30 mouse cellular contexts compared by ENCODE assay signal in the genomic region with DNA sequence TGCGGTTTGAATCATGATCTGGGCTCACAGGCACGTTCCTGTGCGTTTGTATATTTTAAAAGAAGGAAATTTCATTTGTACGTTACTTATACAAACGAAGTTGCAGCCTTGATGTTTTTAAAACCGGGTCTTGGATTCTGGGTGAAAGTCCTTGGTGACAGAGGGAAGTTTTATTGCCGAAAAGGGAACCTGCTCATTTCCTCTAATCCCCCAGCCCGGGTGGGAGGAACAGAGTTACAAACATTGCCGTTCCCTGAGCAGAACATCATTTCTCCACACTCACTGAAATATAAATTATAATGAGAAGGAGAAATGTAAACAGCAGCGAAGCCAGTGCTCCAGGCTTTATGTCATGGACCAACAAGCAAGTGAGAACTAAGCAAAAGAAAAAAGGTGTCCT. TPM values are rescaled to one million over a fixed set of nuclear protein-coding genes. Genes with fewer than 3 reads are reported as not detected.
DNase-seq lines count a peak whose midpoint lies in the region; ATAC-seq and TF ChIP-seq lines count a peak whose summit lies in the region.
"Had no signal": no experiment of that assay in that cellular context is flagged by ENCODE, and none has a peak within 500 bp of the region (broad histone marks: within the 10 kb centered on the region; RNA-seq: fewer than 3 reads in every experiment).

No protein-coding gene starts in this region.

- no peak for DNase-seq in kidney, postnatal 0 days (ENCODE audit: low spot score)
- no peak for DNase-seq in kidney, adult 9 months
- DNase-seq in yolk sac, embryonic 10.5 days (ENCODE audit: low spot score) = no peak
- DNase-seq: adrenal gland, postnatal 36 days; cerebellum, adult 11 months; cerebellum, adult 9-11 months; forebrain, postnatal 0 days; gastrocnemius, postnatal 25 days; heart, adult 2 months; heart, postnatal 36 days; kidney, adult 11 months; kidney, postnatal 25 days; thymus, adult 2 months had no signal

- no peaks in the 10 kb centered on the region for H3K4me1 ChIP-seq in kidney, postnatal 0 days (replicated peaks; ENCODE audit: insufficient read depth, low read length)
- peaks cover 9% of the 10 kb centered on the region for H3K4me1 ChIP-seq in bone marrow macrophage, adult 2 months (ENCODE audit: control insufficient read depth, insufficient read depth, low read length)
- H3K4me1 ChIP-seq in stomach, embryonic 15.5 days = 0 out of 2 replicates have a peak, but pooled peaks cover 8% of the 10 kb centered on the region
- peaks cover under 1% of the 10 kb centered on the region; the same call in 1 of the 2 replicates for H3K4me1 ChIP-seq in liver, embryonic 12.5 days

- H3K4me3 ChIP-seq in kidney, postnatal 0 days (replicated peaks; ENCODE audit: low read depth, low read length) = no peak overlapping the region
- H3K4me3 ChIP-seq in bone marrow macrophage, adult 2 months (ENCODE audit: insufficient read depth, low read length) = peak overlapping the region; percentile 5; the same call in 1 of the 2 replicates
- no peak overlapping the region for H3K4me3 ChIP-seq in stomach, embryonic 15.5 days (replicated peaks)
- H3K4me3 ChIP-seq in liver, embryonic 12.5 days = no peak overlapping the region
- H3K4me3 ChIP-seq: forebrain, embryonic 10.5 days; heart, adult 2 months; limb, embryonic 12.5 days had no signal

- no peak overlapping the region for H3K9ac ChIP-seq in kidney, postnatal 0 days (ENCODE audit: low read depth, low read length)
- no peak overlapping the region for H3K9ac ChIP-seq in stomach, embryonic 15.5 days
- H3K9ac ChIP-seq in liver, embryonic 12.5 days = no peak overlapping the region
- H3K9ac ChIP-seq: forebrain, postnatal 0 days; hindbrain, embryonic 14.5 days; limb, embryonic 12.5 days had no signal

- whole genome bisulfite sequencing in kidney, postnatal 0 days = 16% methylated on average over 10 of the region's 10 CpGs
- WGBS in stomach, embryonic 15.5 days = 26% methylated on average over 10 of the region's 10 CpGs
- WGBS in liver, embryonic 12.5 days (ENCODE audit: insufficient replicate concordance) = 47% methylated on average over 10 of the region's 10 CpGs

- no peaks in the 10 kb centered on the region for H3K27me3 ChIP-seq in kidney, postnatal 0 days (ENCODE audit: insufficient read depth, low read length)
- no peaks in the 10 kb centered on the region for H3K27me3 ChIP-seq in stomach, embryonic 15.5 days (replicated peaks)
- no peaks in the 10 kb centered on the region for H3K27me3 ChIP-seq in liver, embryonic 12.5 days (replicated peaks)

- ATAC-seq in kidney, postnatal 0 days (replicated peaks; ENCODE audit: low FRiP score, low read depth) = no peak
- peak; percentile 43 to 48; a peak in 2 of 4 replicates for ATAC-seq in hematopoietic stem cell, adult 5-6 weeks (replicated peaks in 1 of 2; ENCODE audit: insufficient read depth in 1 of 2, low FRiP score in 2 of 2, low TSS enrichment in 1 of 2, low read depth in 1 of 2, poor library complexity in 2 of 2, severe bottlenecking in 2 of 2)
- no peak for ATAC-seq in stomach, embryonic 15.5 days (ENCODE audit: insufficient read depth, low FRiP score, low read depth)
- ATAC-seq in liver, embryonic 12.5 days = no peak
- ATAC-seq: forebrain, postnatal 0 days had no signal

- H3K4me2 ChIP-seq in kidney, postnatal 0 days (ENCODE audit: low read length) = 0 out of 2 replicates have a peak overlapping the region, but pooled peaks have one; percentile 1
- H3K4me2 ChIP-seq in stomach, embryonic 15.5 days = no peak overlapping the region
- no peak overlapping the region for H3K4me2 ChIP-seq in liver, embryonic 12.5 days
- H3K4me2 ChIP-seq: hindbrain, embryonic 14.5 days; limb, embryonic 12.5 days; liver, embryonic 11.5 days; midbrain, embryonic 11.5 days had no signal

- no peak for TF ChIP-seq POLR2A in bone marrow macrophage, adult 2 months (IDR thresholded peaks at IDR 0.05; ENCODE audit: borderline replicate concordance, low read depth, low read length)

- no peak overlapping the region for H3K27ac ChIP-seq in kidney, postnatal 0 days
- H3K27ac ChIP-seq in bone marrow macrophage, adult 2 months (ENCODE audit: insufficient read depth, low read depth, low read length) = no peak overlapping the region
- H3K27ac ChIP-seq in stomach, embryonic 15.5 days = peak overlapping the region; percentile 78
- H3K27ac ChIP-seq in liver, embryonic 12.5 days = no peak overlapping the region
- H3K27ac ChIP-seq: forebrain, embryonic 10.5 days; heart, adult 2 months; hindbrain, embryonic 14.5 days; limb, embryonic 12.5 days; macrophage had no signal

- TF ChIP-seq CTCF in kidney, postnatal 0 days (IDR thresholded peaks at IDR 0.05; ENCODE audit: low read depth) = no peak
- TF ChIP-seq CTCF in bone marrow macrophage, adult 2 months (IDR thresholded peaks at IDR 0.05; ENCODE audit: low read depth, low read length) = no peak

- no peaks in the 10 kb centered on the region for H3K9me3 ChIP-seq in kidney, postnatal 0 days (replicated peaks; ENCODE audit: low read length)
- H3K9me3 ChIP-seq in stomach, embryonic 15.5 days = no peaks in the 10 kb centered on the region
- H3K9me3 ChIP-seq in liver, embryonic 12.5 days (replicated peaks) = no peaks in the 10 kb centered on the region
- H3K9me3 ChIP-seq: forebrain, embryonic 10.5 days; limb, embryonic 12.5 days had no signal

- H3K36me3 ChIP-seq in kidney, postnatal 0 days (ENCODE audit: insufficient read depth, low read length) = no peaks in the 10 kb centered on the region
- H3K36me3 ChIP-seq in stomach, embryonic 15.5 days = no peaks in the 10 kb centered on the region
- no peaks in the 10 kb centered on the region for H3K36me3 ChIP-seq in liver, embryonic 12.5 days
- H3K36me3 ChIP-seq: forebrain, embryonic 10.5 days; limb, embryonic 12.5 days had no signal

RNA-seq across cellular contexts. Expression of gene Hsd17b3, which starts 49.1 kb away (rescaled TPM):
- polyA plus RNA-seq in kidney, postnatal 0 days (2015; fragmentation: Nextera tagmentation; extraction: Ambion mirVana) = not detected in 2 replicates
- not detected in 2 replicates for polyA plus RNA-seq in bone marrow macrophage, adult 2 months (2012; ENCODE audit: insufficient read depth, insufficient read length, missing spikeins)
- not detected in 2 replicates for total RNA-seq in hematopoietic stem cell, adult 5-6 weeks (2017)
- polyA plus RNA-seq in stomach, embryonic 15.5 days (2015; fragmentation: Nextera tagmentation; extraction: Ambion mirVana) = not detected in 2 replicates
- not detected in 2 replicates for polyA plus RNA-seq in liver, embryonic 12.5 days (2016; fragmentation: Nextera tagmentation; extraction: Ambion mirVana)
- total RNA-seq: forebrain, postnatal 0 days; gastrocnemius, postnatal 25 days; heart, adult 2 months; heart, postnatal 36 days; left cerebral cortex, postnatal 14 days; midbrain, postnatal 0 days had no signal
- polyA plus RNA-seq: cortical plate, adult 2 months; embryonic facial prominence, embryonic 11.5 days; heart, adult 2 months; heart, embryonic 14.5 days; hindbrain, embryonic 14.5 days; limb, embryonic 12.5 days; liver, embryonic 11.5 days; macrophage; midbrain, embryonic 11.5 days; midbrain, postnatal 0 days; neural tube, embryonic 14.5 days; spleen, adult 2 months had no signal

Comparison
In these comparisons a context has a peak if more than half of its experiments do, and no peak if none do; other contexts are left out.
1. ATAC-seq: peak in hematopoietic stem cell, adult 5-6 weeks (2 of 2); none in kidney, postnatal 0 days (single experiment), stomach, embryonic 15.5 days (single experiment) and liver, embryonic 12.5 days (single experiment).